Mouse (Mus musculus) limb, embryonic 14.5 days (tissue): ENCODE data around the gene Fbxo17. TPM values are rescaled to one million over a fixed set of nuclear protein-coding genes. Genes with fewer than 3 reads are reported as not detected.
A peak's percentile ranks its signal among the peaks of the same experiment; 100 is the strongest.

Experiments
- ATAC-seq: fragments of 200-750 bp; cut with Nextera tagmentation; 2 replicates; pipeline ENCODE4 v1.8.0; 2017; ENCODE audit warnings: low read depth, moderate number of reproducible peaks, moderate TSS enrichment; ENCODE audit not compliant: low FRiP score
- DNase-seq: peaks from one replicate; pipeline ENCODE4 v3.0.0-alpha.2; 2015; ENCODE audit warnings: low spot score
- H3K27ac ChIP-seq: fragments of 300-500 bp; sonication (generic); replicated peaks from 2 replicates; pipeline ENCODE4 v1.5.1; 2014; ENCODE audit warnings: low read depth, mild to moderate bottlenecking, low read length, moderate library complexity, mixed read lengths
- H3K27me3 ChIP-seq: fragments of 300-500 bp; sonication (generic); 2 replicates; pipeline ENCODE4 v1.6.1; 2014; ENCODE audit warnings: low read length, mixed read lengths; ENCODE audit not compliant: control insufficient read depth, insufficient read depth
- H3K36me3 ChIP-seq: fragments of 300-500 bp; sonication (generic); 2 replicates; pipeline ENCODE4 v1.6.1; 2014; ENCODE audit warnings: mild to moderate bottlenecking, low read length, moderate library complexity, mixed read lengths; ENCODE audit not compliant: control insufficient read depth, insufficient read depth
- H3K4me1 ChIP-seq: fragments of 300-500 bp; sonication (generic); 2 replicates; pipeline ENCODE4 v1.6.1; 2014; ENCODE audit warnings: antibody characterized with exemption, low read length, mixed read lengths; ENCODE audit not compliant: control insufficient read depth, insufficient read depth
- H3K4me2 ChIP-seq: fragments of 300-500 bp; sonication (generic); replicated peaks from 2 replicates; pipeline ENCODE4 v1.6.1; 2014; ENCODE audit warnings: low read depth, mild to moderate bottlenecking, low read length, moderate library complexity; ENCODE audit not compliant: severe bottlenecking
- H3K4me3 ChIP-seq: fragments of 300-500 bp; sonication (generic); replicated peaks from 2 replicates; pipeline ENCODE4 v1.5.1; 2014; ENCODE audit warnings: low read length
- H3K9ac ChIP-seq: fragments of 300-500 bp; sonication (generic); 2 replicates; pipeline ENCODE4 v1.6.1; 2014; ENCODE audit warnings: mild to moderate bottlenecking, low read depth, low read length, moderate library complexity; ENCODE audit not compliant: severe bottlenecking
- H3K9me3 ChIP-seq: fragments of 300-500 bp; sonication (generic); 2 replicates; pipeline ENCODE4 v1.6.1; 2016; ENCODE audit warnings: low read length; ENCODE audit not compliant: control insufficient read depth
- POLR2A ChIP-seq: fragments of 200-500 bp; IDR thresholded peaks from 2 replicates; pipeline ENCODE4 v1.8.0; 2012; ENCODE audit warnings: inconsistent platforms, mild to moderate bottlenecking, moderate library complexity, borderline replicate concordance; ENCODE audit not compliant: insufficient read depth, insufficient read length; ENCODE audit errors: extremely low read depth
- WGBS: fragments of 180-500 bp; shearing (Covaris S2); extraction: QIAGEN DNeasy Blood & Tissue Kit; methylation state at CpG from one replicate; pipeline ENCODE4 v1.1.7; 2014; 5-methylcytosine and 5-hydroxymethylcytosine counted together
- polyA plus RNA-seq, 2 experiments: library from polyadenylated mRNA; depleted of rRNA in 1 of 2; stranded (reverse) in 1 of 2; unstranded in 1 of 2; fragments of >200 nt; fragmentation: Nextera tagmentation in 1 of 2; extraction: Ambion mirVana in 1 of 2; gene quantifications; 2 replicates each; pipeline versions ENCODE4 v1.2.1 to v1.2.3; 2012 to 2014

Fbxo17 gene
- polyA plus RNA-seq, 2 experiments: 29.0 to 34.8 TPM

GRCm38 (mm10) chr7:28719159-28719558 is 2.6 kb downstream of the Fbxo17 start:
- Histone ChIP-seq H3K4me3 (no peak overlapping the region), H3K27ac (no peak overlapping the region), H3K9me3 (no peaks in the 10 kb centered on the region), H3K4me2 (no peak overlapping the region), H3K36me3 (no peaks in the 10 kb centered on the region), H3K4me1 (0 out of 2 replicates have a peak, but pooled peaks cover 4% of the 10 kb centered on the region), H3K9ac (0 out of 2 replicates have a peak overlapping the region, but pooled peaks have one; percentile 2), H3K27me3 (no peaks in the 10 kb centered on the region)
- 39% methylated on average over 4 of the region's 4 CpGs for WGBS
- no peak for TF ChIP-seq POLR2A
- DNase-seq (no peak), ATAC-seq (no peak)

GRCm38 (mm10) chr7:28719650-28720049 is 3.0 kb downstream of the Fbxo17 start:
- no peak overlapping the region for H3K4me3 ChIP-seq
- no peak overlapping the region for H3K27ac ChIP-seq
- no peaks in the 10 kb centered on the region for H3K9me3 ChIP-seq
- peaks cover 2% of the 10 kb centered on the region; the same call in 1 of the 2 replicates for H3K36me3 ChIP-seq
- no peak overlapping the region for H3K9ac ChIP-seq
- no peak for DNase-seq
- H3K27me3 ChIP-seq: no peaks in the 10 kb centered on the region
- no peak for TF ChIP-seq POLR2A
- WGBS: 82% methylated on average over 2 of the region's 2 CpGs
- 0 out of 2 replicates have a peak, but pooled peaks cover 4% of the 10 kb centered on the region for H3K4me1 ChIP-seq
- no peak overlapping the region for H3K4me2 ChIP-seq
- no peak for ATAC-seq

GRCm38 (mm10) chr7:28720753-28721537 is 4.3 kb downstream of the Fbxo17 start:
- H3K27ac ChIP-seq: no peak overlapping the region
- no peak overlapping the region for H3K4me2 ChIP-seq
- peak; percentile 62 for ATAC-seq
- peaks cover 12% of the 10 kb centered on the region for H3K36me3 ChIP-seq
- 43% methylated on average over 3 of the region's 3 CpGs for WGBS
- no peaks in the 10 kb centered on the region for H3K9me3 ChIP-seq
- H3K4me3 ChIP-seq: no peak overlapping the region
- DNase-seq: peak; percentile 66
- no peak overlapping the region for H3K9ac ChIP-seq
- 0 out of 2 replicates have a peak, but pooled peaks cover 4% of the 10 kb centered on the region for H3K4me1 ChIP-seq
- H3K27me3 ChIP-seq: no peaks in the 10 kb centered on the region
- TF ChIP-seq POLR2A: no peak

- no peak for TF ChIP-seq POLR2A
- no peak for ATAC-seq
- H3K9me3 ChIP-seq: no peaks in the 10 kb centered on the region
- no peak overlapping the region for H3K27ac ChIP-seq
- WGBS: 97% methylated on average over 7 of the region's 7 CpGs
- H3K27me3 ChIP-seq: no peaks in the 10 kb centered on the region
- no peaks in the 10 kb centered on the region for H3K4me1 ChIP-seq
- H3K9ac ChIP-seq: no peak overlapping the region
- no peak overlapping the region for H3K4me3 ChIP-seq
- peaks cover 14% of the 10 kb centered on the region for H3K36me3 ChIP-seq
- no peak for DNase-seq
- H3K4me2 ChIP-seq: no peak overlapping the region
Observed at GRCm38 (mm10) chr7:28722079-28722478, 5.5 kb downstream of the Fbxo17 start.

GRCm38 (mm10) chr7:28724613-28725012 is 8.0 kb downstream of the Fbxo17 start:
- H3K36me3 ChIP-seq: peaks cover 14% of the 10 kb centered on the region
- 98% methylated on average over 2 of the region's 2 CpGs for WGBS
- ATAC-seq: no peak

More at GRCm38 (mm10) chr7:28724613-28725012, 8.0 kb downstream of the Fbxo17 start:
- H3K4me2 ChIP-seq: no peak overlapping the region
- H3K4me3 ChIP-seq: no peak overlapping the region
- TF ChIP-seq POLR2A: no peak
- H3K27me3 ChIP-seq: no peaks in the 10 kb centered on the region
- no peak overlapping the region for H3K9ac ChIP-seq
- DNase-seq: no peak
- no peaks in the 10 kb centered on the region for H3K4me1 ChIP-seq
- H3K9me3 ChIP-seq: no peaks in the 10 kb centered on the region
- no peak overlapping the region for H3K27ac ChIP-seq
